Mouse (Mus musculus) ovary, adult 10 weeks (tissue): Measurements from ENCODE around the gene Tasp1. TPM values are rescaled to one million over a fixed set of nuclear protein-coding genes. Genes with fewer than 3 reads are reported as not detected.

Experiments used
- polyA plus RNA-seq: library from polyadenylated mRNA; stranded (reverse); fragments of 350-450 nt; fragmentation: Illumina TruSeq; extraction: RNeasy Lipid Tissue Mini Kit (QIAGEN cat#74804); gene quantifications from one replicate; pipeline ENCODE4 v1.2.3, GENCODE M21; 2014

Tasp1 gene
- 20.4 TPM for polyA plus RNA-seq

DNA sequence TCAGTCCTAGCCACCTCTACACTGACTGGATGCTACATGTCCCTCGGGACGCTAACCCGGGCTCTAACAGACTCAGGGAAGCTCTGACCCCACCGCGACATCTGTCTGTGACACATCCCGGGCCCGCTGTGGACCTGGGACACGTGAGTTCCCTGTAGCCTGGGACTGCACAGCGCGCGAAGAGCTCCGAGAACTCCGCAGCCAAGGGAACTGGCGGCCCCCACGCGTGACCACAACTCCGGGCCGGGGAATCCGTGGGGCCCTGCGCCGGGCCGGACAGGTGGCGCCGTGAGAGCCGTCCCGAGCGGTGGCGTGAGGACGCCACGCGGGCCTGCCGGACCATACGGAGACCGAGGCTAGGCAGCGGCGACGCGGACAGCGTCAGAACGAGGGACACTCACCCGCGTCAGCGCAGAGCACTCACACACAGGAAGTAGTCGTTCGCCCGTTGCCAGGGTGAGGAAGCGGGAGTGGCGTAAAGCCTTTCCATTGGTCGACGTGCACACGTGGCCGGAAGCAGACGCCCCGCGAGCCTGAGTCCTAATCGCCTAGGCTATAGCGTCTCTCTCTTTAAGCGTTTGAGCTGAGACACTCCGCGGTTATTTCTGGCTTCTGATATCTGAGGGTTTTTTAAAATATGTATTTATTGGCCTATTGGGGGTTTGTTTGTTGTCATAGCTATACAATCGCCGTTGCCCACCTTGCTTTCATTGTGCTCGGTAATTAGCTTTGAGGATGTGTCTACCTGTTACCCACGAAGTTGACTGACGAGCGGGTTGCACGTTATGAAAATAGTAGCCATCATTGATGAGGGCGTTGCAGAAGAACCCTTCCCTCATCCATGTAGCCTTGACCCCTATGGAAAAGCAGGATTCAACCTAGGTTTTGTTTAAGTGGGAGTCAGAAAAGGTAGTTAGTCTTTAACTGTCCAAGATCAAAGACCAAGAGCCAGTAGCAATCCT lies at the start of gene Tasp1:
TSS of gene Tasp1 (minus strand) at position 453 of the 962 bp plus-strand sequence.

Other genes starting within 250 kb of the Tasp1 start
- not detected for gene Gm17374, start 85.2 kb upstream of the Tasp1 start, polyA plus RNA-seq
- gene Esf1, start 103.8 kb upstream of the Tasp1 start, polyA plus RNA-seq: 92.2 TPM
- gene Ndufaf5, start 103.8 kb upstream of the Tasp1 start, polyA plus RNA-seq: 24.6 TPM